In the genomic region with DNA sequence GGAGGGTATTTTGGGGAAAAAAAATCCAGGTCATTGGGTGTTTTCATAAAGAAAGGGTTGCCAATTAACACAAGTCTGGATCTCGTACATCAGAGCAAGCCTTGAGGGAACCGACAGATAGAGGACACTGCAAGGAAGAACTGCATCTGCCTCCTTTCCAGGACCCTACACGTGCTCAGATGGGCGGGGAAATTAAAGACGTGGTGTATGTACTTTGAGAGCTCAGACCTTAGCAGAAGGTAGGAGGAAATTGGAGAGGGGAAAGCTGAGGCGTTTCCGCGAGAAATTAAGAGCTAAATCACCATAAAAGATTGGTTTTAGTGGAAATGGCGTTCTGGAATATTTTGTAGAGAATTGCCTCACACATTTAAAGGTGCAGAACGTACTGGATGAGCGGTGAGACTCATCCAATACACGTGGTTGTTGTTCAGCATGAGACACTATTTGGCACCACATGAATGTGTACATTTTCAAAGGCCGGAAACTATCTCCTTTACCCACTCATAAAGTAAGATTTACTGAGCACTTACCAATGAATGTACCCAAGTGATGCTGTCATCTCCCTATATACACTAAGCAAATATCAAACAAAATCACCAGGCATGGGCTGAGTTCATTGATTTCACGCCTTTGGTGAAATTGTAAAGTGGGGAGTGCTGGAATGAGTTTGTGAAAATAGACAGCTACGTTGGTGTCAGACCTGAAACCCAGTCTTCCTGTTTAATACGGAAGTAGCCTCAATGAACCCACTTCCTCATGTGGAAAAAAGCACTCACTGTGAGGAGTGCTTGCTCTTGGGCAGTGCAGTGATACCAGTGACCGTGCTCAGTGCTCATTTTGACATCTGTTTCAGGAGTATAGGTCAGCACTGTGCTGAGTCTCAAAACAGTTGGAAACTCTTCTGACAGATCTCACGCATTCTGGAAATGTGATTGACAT, we compare ENCODE assay signal across 8 mouse cellular contexts. TPM values are rescaled to one million over a fixed set of nuclear protein-coding genes. Genes with fewer than 3 reads are reported as not detected.
A peak's percentile ranks its signal among the peaks of the same experiment; 100 is the strongest.
DNase-seq lines count a peak whose midpoint lies in the region; ATAC-seq and TF ChIP-seq lines count a peak whose summit lies in the region.

No protein-coding gene starts in this region.

- peaks cover 19 to 51% of the 10 kb centered on the region in 2 experiments for H3K36me3 ChIP-seq in CH12.LX (replicated peaks in 1 of 2; ENCODE audit: control insufficient read depth in 1 of 2, insufficient read depth in 1 of 2, low read length in 1 of 2)
- H3K36me3 ChIP-seq in embryonic facial prominence, embryonic 14.5 days (ENCODE audit: control insufficient read depth, insufficient read depth, low read length), result peaks cover 18% of the 10 kb centered on the region
- H3K36me3 ChIP-seq in hindbrain, postnatal 0 days (ENCODE audit: insufficient read depth, low read length), result peaks cover 8% of the 10 kb centered on the region; the same call in 1 of the 2 replicates
- peaks cover 14% of the 10 kb centered on the region for H3K36me3 ChIP-seq in lung, embryonic 15.5 days
- H3K36me3 ChIP-seq in small intestine, adult 2 months (ENCODE audit: control insufficient read depth, insufficient read depth, low read length), result peaks cover 5% of the 10 kb centered on the region

- peak; percentile 84 for TF ChIP-seq EP300 in CH12.LX (IDR thresholded peaks at IDR 0.05; ENCODE audit: low read length)

- 32% methylated on average over 18 of the region's 18 CpGs for WGBS in embryonic facial prominence, embryonic 14.5 days
- WGBS in hindbrain, postnatal 0 days, result 36% methylated on average over 18 of the region's 18 CpGs
- WGBS in lung, embryonic 15.5 days, result 25% methylated on average over 18 of the region's 18 CpGs
- 15% methylated on average over 18 of the region's 18 CpGs for WGBS in small intestine, adult 2 months

- peaks cover 48% of the 10 kb centered on the region for H3K79me2 ChIP-seq in CH12.LX (replicated peaks; ENCODE audit: control insufficient read depth, extremely low read depth, insufficient read depth, poor library complexity, severe bottlenecking)

- peak overlapping the region; percentile 90 for H3K9ac ChIP-seq in CH12.LX (ENCODE audit: insufficient read depth, low read depth)
- peak overlapping the region; percentile 88 for H3K9ac ChIP-seq in embryonic facial prominence, embryonic 14.5 days (ENCODE audit: low read depth, low read length)
- H3K9ac ChIP-seq in hindbrain, postnatal 0 days (replicated peaks; ENCODE audit: low read length), result peak overlapping the region; percentile 77
- peak overlapping the region; percentile 81 for H3K9ac ChIP-seq in lung, embryonic 15.5 days

- no peak for TF ChIP-seq RAD21 in CH12.LX (IDR thresholded peaks at IDR 0.05; ENCODE audit: low read depth, low read length)

- H3K27ac ChIP-seq in CH12.LX (ENCODE audit: insufficient read depth, low read depth), result peak overlapping the region; percentile 18
- H3K27ac ChIP-seq in embryonic facial prominence, embryonic 14.5 days (replicated peaks; ENCODE audit: low read depth, low read length), result peak overlapping the region; percentile 92
- peak overlapping the region; percentile 88 for H3K27ac ChIP-seq in hindbrain, postnatal 0 days
- H3K27ac ChIP-seq in lung, embryonic 15.5 days, result peak overlapping the region; percentile 78
- peak overlapping the region; percentile 68 for H3K27ac ChIP-seq in small intestine, adult 2 months (ENCODE audit: insufficient read depth, low read depth, low read length)

- peak overlapping the region; percentile 70 for H3K4me2 ChIP-seq in CH12.LX (ENCODE audit: insufficient read depth, low read depth, poor library complexity, severe bottlenecking)
- peak overlapping the region; percentile 55 for H3K4me2 ChIP-seq in embryonic facial prominence, embryonic 14.5 days (ENCODE audit: low read depth, low read length)
- peak overlapping the region; percentile 57 for H3K4me2 ChIP-seq in hindbrain, postnatal 0 days (ENCODE audit: low read depth, low read length)
- peak overlapping the region; percentile 77 for H3K4me2 ChIP-seq in lung, embryonic 15.5 days

- no peak for TF ChIP-seq CTCF in CH12.LX (conservative IDR thresholded peaks at IDR 0.05 in 1 of 2, IDR thresholded peaks at IDR 0.05 in 1 of 2; ENCODE audit: low read depth in 2 of 2, low read length in 2 of 2)
- TF ChIP-seq CTCF in hindbrain, postnatal 0 days (IDR thresholded peaks at IDR 0.05; ENCODE audit: low read depth), result no peak; the same call in 1 of the 2 replicates
- TF ChIP-seq CTCF in small intestine, adult 2 months (IDR thresholded peaks at IDR 0.05; ENCODE audit: extremely low read depth, insufficient read length, insufficient replicate concordance, low read depth, low read length), result no peak

- dilution Hi-C loops in CH12.LX (cut with MboI; ENCODE audit: extremely low pct_ligation_motif_present, extremely low pct_unique_long_range_greater_than_20kb, low sequenced_read_pairs), result no loop called here

- no peak; the same call in 1 of the 2 replicates for TF ChIP-seq POLR2A in CH12.LX (IDR thresholded peaks at IDR 0.05; ENCODE audit: low read depth, low read length)
- no peak for TF ChIP-seq POLR2A in small intestine, adult 2 months (IDR thresholded peaks at IDR 0.05; ENCODE audit: low read depth, low read length)

- peak overlapping the region; percentile 90 to 94 (median 92) for H3K4me3 ChIP-seq in CH12.LX (replicated peaks in 1 of 3; ENCODE audit: low read depth in 2 of 3, low read length in 2 of 3, poor library complexity in 1 of 3)
- peak overlapping the region; percentile 86 for H3K4me3 ChIP-seq in embryonic facial prominence, embryonic 14.5 days (ENCODE audit: low read depth, low read length)
- peak overlapping the region; percentile 85 for H3K4me3 ChIP-seq in hindbrain, postnatal 0 days (ENCODE audit: low read length)
- H3K4me3 ChIP-seq in lung, embryonic 15.5 days, result peak overlapping the region; percentile 65
- peak overlapping the region; percentile 85 for H3K4me3 ChIP-seq in small intestine, adult 2 months (ENCODE audit: low read depth, low read length)

- in situ Hi-C loops in CH12.LX (cut with MboI; ENCODE audit: low pct_ligation_motif_present, low pct_unique_long_range_greater_than_20kb, low sequenced_read_pairs), result loop anchor here (25.0 kb wide), 1 partner anchor 325 kb away; no protein-coding TSS in a partner anchor

- peak; percentile 24 to 25 for DNase-seq in heart, adult 18-20 months
- no peak for DNase-seq in heart, postnatal 4 days
- DNase-seq in CH12.LX (ENCODE audit: extremely low read depth), result peak; percentile 72
- peak; percentile 26 for DNase-seq in embryonic facial prominence, embryonic 14.5 days (ENCODE audit: low spot score)
- peak; percentile 52 for DNase-seq in hindbrain, postnatal 0 days (ENCODE audit: low spot score)
- no peak for DNase-seq in gastrocnemius, postnatal 25 days

- H3K27me3 ChIP-seq in CH12.LX (replicated peaks), result no peaks in the 10 kb centered on the region
- no peaks in the 10 kb centered on the region for H3K27me3 ChIP-seq in embryonic facial prominence, embryonic 14.5 days (replicated peaks; ENCODE audit: control insufficient read depth, insufficient read depth, low read length)
- no peaks in the 10 kb centered on the region for H3K27me3 ChIP-seq in hindbrain, postnatal 0 days (ENCODE audit: insufficient read depth, low read length)
- no peaks in the 10 kb centered on the region for H3K27me3 ChIP-seq in lung, embryonic 15.5 days
- H3K27me3 ChIP-seq in small intestine, adult 2 months (ENCODE audit: control insufficient read depth, insufficient read depth, low read length), result no peaks in the 10 kb centered on the region

- H3K9me3 ChIP-seq in CH12.LX (replicated peaks; ENCODE audit: low read length), result no peaks in the 10 kb centered on the region
- H3K9me3 ChIP-seq in embryonic facial prominence, embryonic 14.5 days (ENCODE audit: control insufficient read depth, low read length), result no peaks in the 10 kb centered on the region
- no peaks in the 10 kb centered on the region for H3K9me3 ChIP-seq in hindbrain, postnatal 0 days (ENCODE audit: low read length)
- no peaks in the 10 kb centered on the region for H3K9me3 ChIP-seq in lung, embryonic 15.5 days

- ATAC-seq in embryonic facial prominence, embryonic 14.5 days (ENCODE audit: low read depth), result no peak
- ATAC-seq in hindbrain, postnatal 0 days, result peak; percentile 39; the same call in 1 of the 2 replicates
- no peak for ATAC-seq in lung, embryonic 15.5 days (ENCODE audit: borderline replicate concordance, extremely low read depth, low FRiP score, low TSS enrichment)

- peaks cover 6 to 17% of the 10 kb centered on the region in 2 experiments; a peak in 3 of 4 replicates for H3K4me1 ChIP-seq in CH12.LX (ENCODE audit: control insufficient read depth in 1 of 2, insufficient read depth in 2 of 2)
- H3K4me1 ChIP-seq in embryonic facial prominence, embryonic 14.5 days (ENCODE audit: control insufficient read depth, insufficient read depth, low read length), result 0 out of 2 replicates have a peak, but pooled peaks cover 3% of the 10 kb centered on the region
- no peaks in the 10 kb centered on the region for H3K4me1 ChIP-seq in hindbrain, postnatal 0 days (ENCODE audit: insufficient read depth, low read length)
- peaks cover 34% of the 10 kb centered on the region for H3K4me1 ChIP-seq in lung, embryonic 15.5 days
- H3K4me1 ChIP-seq in small intestine, adult 2 months (ENCODE audit: control insufficient read depth, insufficient read depth, insufficient read length, low read length), result peaks cover 4% of the 10 kb centered on the region; the same call in 1 of the 2 replicates

RNA-seq across cellular contexts. Expression of a gene that starts 0.9 kb away (rescaled TPM):
- total RNA-seq in heart, adult 18-20 months (2021), result 10 to 100 TPM; 43.3 to 44.6 TPM
- 10 to 100 TPM; 36.6 to 40.2 TPM for total RNA-seq in heart, postnatal 4 days (2021)
- 37.7 and 44.1 TPM in 2 replicates for total RNA-seq in CH12.LX (2012; rRNA removed)
- 57.9 and 69.8 TPM in 2 replicates for total RNA-seq in CH12.LX (2014; rRNA removed)
- 77.5 and 83.6 TPM in 2 replicates for polyA plus RNA-seq in CH12.LX (2012; ENCODE audit: insufficient read length, low read depth)
- 54.0 and 54.2 TPM in 2 replicates for polyA plus RNA-seq in embryonic facial prominence, embryonic 14.5 days (2014; fragmentation: Nextera tagmentation; extraction: Ambion mirVana)
- total RNA-seq in hindbrain, postnatal 0 days (2014; rRNA removed), result 20.8 and 21.1 TPM in 2 replicates
- polyA plus RNA-seq in hindbrain, postnatal 0 days (2015; fragmentation: Nextera tagmentation; extraction: Ambion mirVana), result 37.0 and 38.5 TPM in 2 replicates
- polyA plus RNA-seq in lung, embryonic 15.5 days (2015; fragmentation: Nextera tagmentation; extraction: Ambion mirVana), result 46.0 and 54.7 TPM in 2 replicates
- 2.1 and 3.7 TPM in 2 replicates for polyA plus RNA-seq in small intestine, adult 2 months (2012; rRNA removed)
- total RNA-seq in gastrocnemius, postnatal 25 days (2021), result 10 to 100 TPM; 34.8 to 37.9 TPM

RNA-seq across cellular contexts. Expression of a gene that starts 1.8 kb away (rescaled TPM):
- total RNA-seq in heart, adult 18-20 months (2021), result 10 to 100 TPM; 34.6 to 38.5 TPM
- total RNA-seq in heart, postnatal 4 days (2021), result 10 to 100 TPM; 42.4 to 43.7 TPM
- total RNA-seq in CH12.LX (2012; rRNA removed), result 79.8 and 89.1 TPM in 2 replicates
- 117 and 119 TPM in 2 replicates for total RNA-seq in CH12.LX (2014; rRNA removed)
- polyA plus RNA-seq in CH12.LX (2012; ENCODE audit: insufficient read length, low read depth), result 159 and 193 TPM in 2 replicates
- polyA plus RNA-seq in embryonic facial prominence, embryonic 14.5 days (2014; fragmentation: Nextera tagmentation; extraction: Ambion mirVana), result 84.8 and 100 TPM in 2 replicates
- 39.6 and 41.7 TPM in 2 replicates for total RNA-seq in hindbrain, postnatal 0 days (2014; rRNA removed)
- 69.5 and 69.7 TPM in 2 replicates for polyA plus RNA-seq in hindbrain, postnatal 0 days (2015; fragmentation: Nextera tagmentation; extraction: Ambion mirVana)
- polyA plus RNA-seq in lung, embryonic 15.5 days (2015; fragmentation: Nextera tagmentation; extraction: Ambion mirVana), result 106 and 111 TPM in 2 replicates
- 3.7 and 9.9 TPM in 2 replicates for polyA plus RNA-seq in small intestine, adult 2 months (2012; rRNA removed)
- total RNA-seq in gastrocnemius, postnatal 25 days (2021), result 10 to 100 TPM; 19.0 to 20.1 TPM

RNA-seq across cellular contexts. Expression of a gene that starts 29.2 kb away (rescaled TPM):
- total RNA-seq in heart, adult 18-20 months (2021), result 10 to 100 TPM; 12.0 to 16.0 TPM
- 10 to 100 TPM; 22.8 to 25.9 TPM for total RNA-seq in heart, postnatal 4 days (2021)
- total RNA-seq in CH12.LX (2012; rRNA removed) (64.8 and 126 TPM in 2 replicates), CH12.LX (2014; rRNA removed) (105 and 106 TPM in 2 replicates)
- polyA plus RNA-seq in CH12.LX (2012; ENCODE audit: insufficient read length, low read depth), result 55.1 and 62.2 TPM in 2 replicates
- polyA plus RNA-seq in embryonic facial prominence, embryonic 14.5 days (2014; fragmentation: Nextera tagmentation; extraction: Ambion mirVana), result 45.1 and 49.4 TPM in 2 replicates
- 33.1 and 33.2 TPM in 2 replicates for total RNA-seq in hindbrain, postnatal 0 days (2014; rRNA removed)
- polyA plus RNA-seq in hindbrain, postnatal 0 days (2015; fragmentation: Nextera tagmentation; extraction: Ambion mirVana), result 31.2 and 37.0 TPM in 2 replicates
- 61.0 and 61.8 TPM in 2 replicates for polyA plus RNA-seq in lung, embryonic 15.5 days (2015; fragmentation: Nextera tagmentation; extraction: Ambion mirVana)
- polyA plus RNA-seq in small intestine, adult 2 months (2012; rRNA removed), result 10.7 and 63.7 TPM in 2 replicates
- total RNA-seq in gastrocnemius, postnatal 25 days (2021), result 10 to 100 TPM in 1 of 2 experiments, 1 to 10 TPM in 1; 3.7 to 10.9 TPM

Comparison
In these comparisons a context has a peak if more than half of its experiments do, and no peak if none do; other contexts are left out.
1. DNase-seq: peak in heart, adult 18-20 months (2 of 2), CH12.LX (single experiment), embryonic facial prominence, embryonic 14.5 days (single experiment) and hindbrain, postnatal 0 days (single experiment); none in heart, postnatal 4 days (single experiment) and gastrocnemius, postnatal 25 days (single experiment).
2. H3K27ac ChIP-seq: peak in every context shown above with its lines; median percentile 92 in embryonic facial prominence, embryonic 14.5 days; 88 in hindbrain, postnatal 0 days; 78 in lung, embryonic 15.5 days; 68 in small intestine, adult 2 months; 18 in CH12.LX.
3. Peak in every context shown above with its lines, with median percentiles within 50 percentile points of each other: H3K4me2 ChIP-seq, H3K4me3 ChIP-seq and H3K9ac ChIP-seq.